Mouse (Mus musculus) megakaryocyte progenitor cell, adult 5-6 weeks (primary cell): Measurements from ENCODE around the gene Gm21190. TPM values are rescaled to one million over a fixed set of nuclear protein-coding genes. Genes with fewer than 3 reads are reported as not detected.
A peak's percentile ranks its signal among the peaks of the same experiment; 100 is the strongest.
"Not testable (repeated sequence)": the region's sequence is repeated elsewhere in the genome, so short reads cannot be mapped to it uniquely, and the experiment has no call there.

Experiments
- ATAC-seq: replicated peaks from 2 replicates; pipeline ENCODE4 v1.8.0; 2016; ENCODE audit warnings: mild to moderate bottlenecking, moderate TSS enrichment, inconsistent platforms; ENCODE audit not compliant: poor library complexity
- total RNA-seq, 2 experiments: library from RNA; stranded (forward) in 1 of 2; stranded (reverse) in 1 of 2; fragments of 157-497, 149-512 nt in 1 of 2; fragments of 200-1000 nt in 1 of 2; gene quantifications; 2 replicates each; pipeline versions ENCODE4 v1.2.3 to v1.2.4; 2015 to 2017

The Gm21190 gene
- total RNA-seq (2015) (not detected in 2 replicates), total RNA-seq (2017) (not detected in 2 replicates)

DNA sequence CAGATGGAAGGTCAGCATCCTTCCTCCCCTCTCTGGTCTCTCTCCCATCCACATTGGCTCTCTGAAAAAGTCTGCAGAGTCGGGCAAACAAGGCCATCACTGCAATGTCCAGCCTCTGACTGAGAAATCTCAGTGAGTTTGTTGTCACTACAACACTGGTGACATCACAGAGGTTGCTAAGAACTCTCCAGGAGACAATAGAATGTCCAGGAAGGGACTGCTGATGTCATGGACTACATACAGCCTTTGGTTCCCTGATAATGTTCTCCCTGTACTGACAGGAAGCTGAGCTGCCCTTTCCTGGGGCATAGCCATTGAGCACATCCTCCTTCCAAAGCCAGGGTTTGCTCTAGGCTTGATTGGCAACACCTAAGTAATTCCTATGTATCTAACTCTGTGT lies at the start of gene Gm21190:
TSS of gene Gm21190 (minus strand) at position 101 of the 400 bp plus-strand sequence.
- not testable (repeated sequence) for ATAC-seq

DNA sequence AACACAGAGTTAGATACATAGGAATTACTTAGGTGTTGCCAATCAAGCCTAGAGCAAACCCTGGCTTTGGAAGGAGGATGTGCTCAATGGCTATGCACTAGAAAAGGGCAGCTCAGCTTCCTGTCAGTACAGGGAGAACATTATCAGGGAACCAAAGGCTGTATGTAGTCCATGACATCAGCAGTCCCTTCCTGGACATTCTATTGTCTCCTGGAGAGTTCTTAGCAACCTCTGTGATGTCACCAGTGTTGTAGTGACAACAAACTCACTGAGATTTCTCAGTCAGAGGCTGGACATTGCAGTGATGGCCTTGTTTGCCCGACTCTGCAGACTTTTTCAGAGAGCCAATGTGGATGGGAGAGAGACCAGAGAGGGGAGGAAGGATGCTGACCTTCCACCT lies 48.0 kb upstream of the Gm21190 start, which contains the start of gene Gm21083:
TSS of gene Gm21083 (plus strand) at position 301 of the 400 bp plus-strand sequence.
- ATAC-seq: not testable (repeated sequence)

DNA sequence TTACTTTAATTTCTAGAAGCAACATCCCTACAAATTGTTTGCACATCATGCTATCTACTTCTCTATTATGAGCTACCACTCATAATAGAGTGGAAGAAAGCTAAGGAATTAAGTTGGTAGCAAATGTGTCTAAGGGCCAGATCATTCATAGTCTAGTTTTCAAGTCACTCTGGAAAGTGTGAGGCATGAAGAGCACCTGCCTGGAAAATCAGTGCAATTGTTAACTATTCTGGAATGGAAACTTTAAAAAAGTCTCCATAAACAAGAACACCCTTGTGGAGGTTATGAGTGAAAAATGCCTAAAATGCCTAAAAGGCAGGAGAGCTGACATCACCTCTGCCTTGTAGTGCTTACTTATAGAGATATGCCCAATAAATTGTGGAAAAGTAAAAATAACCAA lies 44.7 kb upstream of the Gm21190 start:
- not testable (repeated sequence) for ATAC-seq

DNA sequence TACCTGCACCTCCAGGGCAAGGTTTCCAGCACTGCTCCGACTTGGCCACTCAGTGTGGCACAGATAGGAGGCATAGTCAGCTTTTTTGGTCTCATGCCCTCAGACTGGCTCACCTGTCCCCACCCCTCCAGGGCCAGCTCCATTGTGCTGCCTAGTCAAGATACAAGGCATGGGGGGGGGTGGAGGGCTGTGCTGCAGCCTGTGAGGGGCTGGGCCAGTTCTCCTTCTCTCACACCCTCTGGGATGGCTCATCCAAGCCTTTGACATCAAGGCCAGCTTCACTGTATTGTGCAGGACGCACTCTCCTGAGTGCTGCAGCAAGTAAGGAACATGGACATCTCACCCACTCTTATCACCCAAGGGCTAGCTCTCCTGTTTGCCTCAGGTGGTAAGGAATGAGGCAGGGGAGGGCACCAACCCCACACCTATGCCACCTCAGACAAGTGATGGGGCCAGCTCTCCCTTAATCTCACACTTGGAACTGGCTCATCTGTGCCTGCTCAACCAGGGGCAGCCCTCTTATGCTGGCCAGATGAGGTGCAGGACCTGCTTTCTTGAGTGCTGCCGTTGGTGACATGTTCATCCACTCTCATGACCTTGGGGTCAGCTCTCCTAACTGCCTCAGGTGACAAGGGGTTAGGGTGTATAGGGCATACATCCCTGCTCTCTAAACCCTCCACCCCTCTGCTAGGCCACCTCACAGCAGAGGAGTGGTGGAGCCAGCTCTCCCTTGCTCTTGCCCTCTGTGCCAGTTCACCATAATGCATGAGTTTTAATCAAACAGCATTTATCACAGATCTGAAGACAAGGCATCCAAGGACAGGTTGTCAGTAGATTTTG lies 32.6 kb upstream of the Gm21190 start:
- ATAC-seq: not testable (repeated sequence)

- not testable (repeated sequence) for ATAC-seq
Measured at GRCm38 (mm10) chr5:15558654-15559053, 29.6 kb upstream of the Gm21190 start.

- 0 out of 2 replicates have a peak, but pooled peaks have one; percentile 34 for ATAC-seq
Measured at GRCm38 (mm10) chr5:15549606-15550005, 20.6 kb upstream of the Gm21190 start.

- ATAC-seq: not testable (repeated sequence)
Measured at GRCm38 (mm10) chr5:15549134-15549533, 20.1 kb upstream of the Gm21190 start.

DNA sequence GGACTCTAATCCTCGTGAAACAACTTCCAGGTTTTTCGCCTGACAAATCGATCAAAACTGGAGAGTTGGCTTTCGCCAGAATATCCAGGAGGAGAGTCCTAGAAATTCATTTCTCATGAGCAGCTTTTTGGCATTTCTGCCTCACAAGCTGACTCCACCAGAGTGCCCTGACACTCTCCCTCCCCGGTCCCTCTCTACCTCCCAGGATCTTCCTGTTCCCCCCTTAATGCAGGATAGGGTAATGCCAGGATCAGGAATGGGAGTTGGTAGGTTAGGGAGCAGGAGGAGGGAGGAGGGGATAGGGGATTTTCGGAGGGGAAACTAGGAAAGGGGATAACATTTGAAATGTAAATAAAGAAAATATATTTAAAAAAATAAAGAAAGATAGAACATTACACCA lies 19.6 kb upstream of the Gm21190 start:
- ATAC-seq: not testable (repeated sequence)

DNA sequence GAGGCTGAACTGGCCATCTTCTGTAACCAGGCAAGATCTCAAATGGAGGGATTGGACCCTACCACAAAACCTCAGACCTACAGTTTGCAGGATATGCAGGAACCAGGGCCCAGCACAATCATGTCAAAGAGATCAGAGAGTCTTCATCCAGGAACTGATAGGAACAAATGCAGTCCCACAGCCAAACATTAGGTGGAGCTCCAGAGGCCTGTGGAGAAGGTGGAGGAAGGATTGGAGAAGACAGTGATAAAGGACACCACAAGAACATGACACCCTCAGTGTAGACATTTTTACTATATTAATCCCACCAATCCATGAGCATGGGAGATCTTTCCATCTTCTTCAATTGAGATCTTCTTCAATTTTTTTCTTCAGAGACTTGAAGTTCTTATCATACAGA lies 6.6 kb downstream of the Gm21190 start:
- not testable (repeated sequence) for ATAC-seq

DNA sequence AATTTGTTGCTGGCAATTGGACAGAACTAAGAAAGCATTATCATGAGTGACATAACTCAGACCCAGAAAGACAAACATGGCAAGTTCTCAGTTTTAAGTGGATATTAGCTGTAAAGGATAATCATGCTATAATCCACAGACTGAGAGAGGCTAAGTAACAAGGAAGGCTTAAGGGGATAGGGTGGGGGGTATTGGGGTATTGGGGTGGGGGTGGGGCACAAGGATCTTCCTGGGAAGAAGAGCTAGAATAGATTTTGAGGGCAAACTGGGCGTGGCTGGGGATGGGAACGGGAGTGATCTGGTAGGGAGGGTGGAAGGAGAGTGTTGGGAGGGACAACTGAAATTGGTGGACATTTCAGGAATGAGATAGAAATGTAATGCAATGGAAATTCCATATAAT lies 7.0 kb downstream of the Gm21190 start:
- not testable (repeated sequence) for ATAC-seq

DNA sequence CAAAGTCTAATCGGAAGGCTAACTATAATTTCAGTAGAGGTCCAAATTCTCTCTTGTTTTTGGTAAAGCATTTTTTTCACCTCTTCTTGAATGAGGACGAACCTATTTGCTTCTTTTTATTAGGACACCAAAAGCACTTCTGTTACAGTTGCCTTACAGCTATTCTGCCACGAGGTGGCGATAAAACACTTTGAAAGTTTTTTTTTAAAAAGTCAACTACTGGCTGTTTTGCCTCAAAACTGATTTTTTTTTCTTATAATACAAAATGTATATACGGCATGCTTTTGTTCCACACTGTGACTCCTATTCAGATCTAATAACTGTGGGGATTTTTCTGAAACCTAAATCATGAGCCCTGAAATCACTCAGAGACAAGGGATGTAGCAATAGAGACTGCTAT lies 8.6 kb downstream of the Gm21190 start:
- ATAC-seq: not testable (repeated sequence)

- ATAC-seq: not testable (repeated sequence)
Measured at GRCm38 (mm10) chr5:15517150-15517549, 11.9 kb downstream of the Gm21190 start.

GRCm38 (mm10) chr5:15512236-15512635 lies 16.8 kb downstream of the Gm21190 start:
- not testable (repeated sequence) for ATAC-seq

DNA sequence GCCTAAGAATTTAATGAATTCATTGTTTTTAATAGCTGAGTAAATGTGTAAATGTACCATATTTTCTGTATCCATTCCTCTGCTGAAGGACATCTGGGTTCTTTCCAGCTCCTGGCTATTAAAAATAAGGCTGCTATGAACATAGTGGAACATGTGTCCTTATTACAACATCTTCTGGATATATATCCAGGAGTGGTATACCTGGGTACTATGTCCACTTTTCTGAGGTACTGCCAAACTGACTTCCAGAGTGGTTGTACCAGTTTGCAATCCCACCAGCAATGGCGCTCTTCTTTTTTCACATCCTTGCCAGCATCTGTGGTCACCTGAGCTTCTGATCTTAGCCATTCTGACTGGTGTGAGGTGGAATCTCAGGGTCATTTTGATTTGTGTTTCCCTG lies 19.1 kb downstream of the Gm21190 start:
- ATAC-seq: not testable (repeated sequence)

- ATAC-seq: not testable (repeated sequence)
Measured at GRCm38 (mm10) chr5:15508460-15509451, 20.3 kb downstream of the Gm21190 start.

GRCm38 (mm10) chr5:15507757-15508459 lies 21.1 kb downstream of the Gm21190 start:
- not testable (repeated sequence) for ATAC-seq

GRCm38 (mm10) chr5:15507309-15507619 lies 21.8 kb downstream of the Gm21190 start:
- ATAC-seq: no peak

- peak; percentile 46; the same call in 1 of the 2 replicates for ATAC-seq
Measured at GRCm38 (mm10) chr5:15506575-15507308, 22.3 kb downstream of the Gm21190 start.

GRCm38 (mm10) chr5:15498774-15499400 lies 30.1 kb downstream of the Gm21190 start:
- ATAC-seq: not testable (repeated sequence)
